8 mouse cellular contexts compared by ENCODE assay signal in genomic region chr5:113854494-113854893, GRCm38 (mm10). TPM values are rescaled to one million over a fixed set of nuclear protein-coding genes. Genes with fewer than 3 reads are reported as not detected.
A peak's percentile ranks its signal among the peaks of the same experiment; 100 is the strongest.
DNase-seq lines count a peak whose midpoint lies in the region; ATAC-seq lines count a peak whose summit lies in the region.

No protein-coding gene starts in this region.

- H3K36me3 ChIP-seq in hindbrain, embryonic 11.5 days (ENCODE audit: control insufficient read depth, insufficient read depth, low read length) = 0 out of 2 replicates have a peak, but pooled peaks cover 7% of the 10 kb centered on the region
- peaks cover 28% of the 10 kb centered on the region for H3K36me3 ChIP-seq in hindbrain, embryonic 12.5 days

- no peaks in the 10 kb centered on the region for H3K9me3 ChIP-seq in hindbrain, embryonic 11.5 days (ENCODE audit: control insufficient read depth, low read length)
- H3K9me3 ChIP-seq in hindbrain, embryonic 12.5 days (replicated peaks) = no peaks in the 10 kb centered on the region

- DNase-seq in hindbrain, embryonic 11.5 days (ENCODE audit: low spot score) = peak; percentile 85
- peak; percentile 86 to 92 for DNase-seq in cerebellum, adult 18-20 months
- peak; percentile 84 to 85 for DNase-seq in frontal cortex, postnatal 36 days (ENCODE audit: low spot score in 2 of 2)
- DNase-seq in induced T-regulatory cell, adult 2 months (ENCODE audit: low read depth) = peak; percentile 88
- DNase-seq in left cerebral cortex, postnatal 4 days = peak; percentile 85
- DNase-seq in spleen, postnatal 4 days (ENCODE audit: low spot score in 2 of 2) = peak; percentile 85 to 96

- no peak overlapping the region for H3K4me2 ChIP-seq in hindbrain, embryonic 11.5 days (replicated peaks; ENCODE audit: low read depth, low read length)
- H3K4me2 ChIP-seq in hindbrain, embryonic 12.5 days (replicated peaks) = no peak overlapping the region

- intact Hi-C loops in left cerebral cortex, postnatal 4 days (cut with DNase I) = loop anchor here (5.0 to 10.0 kb wide), 2 partner anchors 98 to 190 kb away; no protein-coding TSS in a partner anchor

- H3K4me1 ChIP-seq in hindbrain, embryonic 11.5 days (replicated peaks; ENCODE audit: control insufficient read depth, insufficient read depth, low read length) = peaks cover 11% of the 10 kb centered on the region
- H3K4me1 ChIP-seq in hindbrain, embryonic 12.5 days = peaks cover 47% of the 10 kb centered on the region

- H3K9ac ChIP-seq in hindbrain, embryonic 11.5 days (ENCODE audit: low read depth, low read length) = no peak overlapping the region
- no peak overlapping the region for H3K9ac ChIP-seq in hindbrain, embryonic 12.5 days

- 50% methylated on average over 14 of the region's 14 CpGs for WGBS in hindbrain, embryonic 11.5 days
- WGBS in hindbrain, embryonic 12.5 days = 41% methylated on average over 14 of the region's 14 CpGs

- H3K27me3 ChIP-seq in hindbrain, embryonic 11.5 days (ENCODE audit: control insufficient read depth, insufficient read depth, low read length) = no peaks in the 10 kb centered on the region
- H3K27me3 ChIP-seq in hindbrain, embryonic 12.5 days = no peaks in the 10 kb centered on the region

- no peak for ATAC-seq in hindbrain, embryonic 11.5 days (ENCODE audit: low FRiP score)
- ATAC-seq in hindbrain, embryonic 12.5 days (ENCODE audit: low FRiP score) = no peak
- ATAC-seq in monocyte, adult 5-6 weeks (replicated peaks; ENCODE audit: insufficient number of reproducible peaks, low FRiP score, low TSS enrichment, poor library complexity, severe bottlenecking) = peak; percentile 73

- no peak overlapping the region for H3K4me3 ChIP-seq in hindbrain, embryonic 11.5 days (ENCODE audit: low read depth, low read length)
- no peak overlapping the region for H3K4me3 ChIP-seq in hindbrain, embryonic 12.5 days

- H3K27ac ChIP-seq in hindbrain, embryonic 11.5 days (ENCODE audit: low read depth, low read length) = 0 out of 2 replicates have a peak overlapping the region, but pooled peaks have one; percentile 24
- H3K27ac ChIP-seq in hindbrain, embryonic 12.5 days = no peak overlapping the region

RNA-seq across cellular contexts. Expression of gene Selplg, which starts 22.1 kb away (rescaled TPM):
- polyA plus RNA-seq in hindbrain, embryonic 11.5 days (2014; fragmentation: Nextera tagmentation; extraction: Ambion mirVana) = 0.96 and 1.0 TPM in 2 replicates
- polyA plus RNA-seq in hindbrain, embryonic 12.5 days (2016; fragmentation: Nextera tagmentation; extraction: Ambion mirVana) = 1.3 and 2.3 TPM in 2 replicates
- total RNA-seq in left cerebral cortex, postnatal 4 days (2021) = 1 to 10 TPM; 1.5 to 2.7 TPM
- total RNA-seq in monocyte, adult 5-6 weeks (2017) = 212 to 415 TPM (median 221 TPM) in 3 replicates

RNA-seq across cellular contexts. Expression of gene Coro1c, which starts 54.1 kb away (rescaled TPM):
- 192 and 230 TPM in 2 replicates for polyA plus RNA-seq in hindbrain, embryonic 11.5 days (2014; fragmentation: Nextera tagmentation; extraction: Ambion mirVana)
- 226 and 233 TPM in 2 replicates for polyA plus RNA-seq in hindbrain, embryonic 12.5 days (2016; fragmentation: Nextera tagmentation; extraction: Ambion mirVana)
- 100 to 1,000 TPM; 183 to 194 TPM for total RNA-seq in left cerebral cortex, postnatal 4 days (2021)
- 129 to 177 TPM (median 136 TPM) in 3 replicates for total RNA-seq in monocyte, adult 5-6 weeks (2017)

RNA-seq across cellular contexts. Expression of gene Tmem119, which starts 54.2 kb away (rescaled TPM):
- polyA plus RNA-seq in hindbrain, embryonic 11.5 days (2014; fragmentation: Nextera tagmentation; extraction: Ambion mirVana) = 18.8 and 21.3 TPM in 2 replicates
- polyA plus RNA-seq in hindbrain, embryonic 12.5 days (2016; fragmentation: Nextera tagmentation; extraction: Ambion mirVana) = 41.0 and 44.1 TPM in 2 replicates
- 1 to 10 TPM; 3.3 to 4.6 TPM for total RNA-seq in left cerebral cortex, postnatal 4 days (2021)
- total RNA-seq in monocyte, adult 5-6 weeks (2017) = not detected in 3 replicates

Comparison
In these comparisons a context has a peak if more than half of its experiments do, and no peak if none do; other contexts are left out.
1. RNA of gene Selplg, which starts 22.1 kb away (total RNA-seq): 212 to 415 TPM in monocyte, adult 5-6 weeks; 1.5 to 2.7 TPM in left cerebral cortex, postnatal 4 days; every median in the first group is over 10 times any median in the second.
2. Peak in every context shown above with its lines, with median percentiles within 50 percentile points of each other: DNase-seq.